Mouse (Mus musculus) G1E (cell line): ENCODE measurements around the gene Gkn1.

Experiments used
- CTCF ChIP-seq: IDR thresholded peaks from 2 replicates; pipeline ENCODE4 v1.5.1; 2012; ENCODE audit warnings: low read depth, low read length, inconsistent platforms, mixed read lengths
- GATA1 ChIP-seq: IDR thresholded peaks from 2 replicates; pipeline ENCODE4 v1.6.1; 2012; ENCODE audit warnings: borderline replicate concordance, low read length, inconsistent platforms, mixed read lengths
- GATA2 ChIP-seq: IDR thresholded peaks from 2 replicates; pipeline ENCODE4 v1.6.1; 2012; ENCODE audit warnings: low read depth, low read length, inconsistent platforms, borderline replicate concordance
- POLR2AphosphoS5 ChIP-seq: IDR thresholded peaks from 2 replicates; pipeline ENCODE4 v1.6.1; 2012; ENCODE audit warnings: low read depth, low read length, inconsistent platforms; ENCODE audit not compliant: insufficient replicate concordance
- TAL1 ChIP-seq: conservative IDR thresholded peaks from 2 replicates; pipeline ENCODE4 v1.6.1; 2012; ENCODE audit warnings: low read depth, low read length, inconsistent platforms, mixed read lengths

- TF ChIP-seq CTCF (no peak), POLR2AphosphoS5 (no peak), GATA2 (no peak), GATA1 (no peak), TAL1 (no peak)
Observed at GRCm38 (mm10) chr6:87335935-87336295, 14.8 kb downstream of the Gkn1 start.
